Mouse (Mus musculus) liver, adult 2 months (tissue): ENCODE data around the gene Ap2s1.

Experiments used
- CTCF ChIP-seq: fragments of 200-500 bp; IDR thresholded peaks from 2 replicates; pipeline ENCODE4 v1.5.1; 2011; ENCODE audit warnings: low read depth, low read length, control low read depth
- POLR2A ChIP-seq: fragments of 200-500 bp; IDR thresholded peaks from 2 replicates; pipeline ENCODE4 v1.6.1; 2011; ENCODE audit warnings: low read length, control low read depth; ENCODE audit not compliant: insufficient read depth; ENCODE audit errors: extremely low read depth

DNA sequence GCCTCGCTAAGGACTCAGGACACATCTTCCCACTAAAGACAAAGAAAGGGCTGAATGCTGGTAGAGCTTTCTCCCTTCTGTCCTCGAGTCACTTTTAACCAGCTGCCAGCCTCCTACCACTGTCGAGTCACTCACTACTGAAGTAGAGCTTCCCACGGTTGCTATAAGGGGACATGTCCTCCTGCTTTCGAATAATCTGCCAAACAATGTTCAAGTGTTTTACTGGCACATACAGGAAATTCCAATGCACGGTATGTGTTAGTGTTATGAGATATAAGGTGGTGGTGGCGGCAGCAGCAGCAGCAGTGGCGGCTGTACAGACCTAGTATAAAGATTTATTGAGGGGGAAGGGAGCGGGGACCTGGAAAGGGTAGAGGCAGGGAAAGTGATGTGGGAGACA is 31.8 kb upstream of the Ap2s1 start:
- no peak for TF ChIP-seq CTCF
- TF ChIP-seq POLR2A, result no peak
